Mouse (Mus musculus) CH12.LX (cell line): ENCODE measurements around the gene Chic1.

Experiments
- CTCF ChIP-seq, 2 experiments: IDR thresholded peaks in 1 of 2; conservative IDR thresholded peaks in 1 of 2; 2 replicates each; pipeline ENCODE4 v1.5.1; 2011 to 2012; ENCODE audit warnings: low read depth in 2 of 2, low read length in 2 of 2, improper control_type of control experiment in 1 of 2, inconsistent platforms in 1 of 2, mild to moderate bottlenecking in 1 of 2, moderate library complexity in 1 of 2
- EP300 ChIP-seq: IDR thresholded peaks from 2 replicates; pipeline ENCODE4 v1.6.1; 2011; ENCODE audit warnings: low read length, improper control_type of control experiment
- HCFC1 ChIP-seq: IDR thresholded peaks from 2 replicates; pipeline ENCODE4 v1.6.1; 2012; ENCODE audit warnings: low read depth, mild to moderate bottlenecking, inconsistent platforms, low read length, improper control_type of control experiment
- MAFK ChIP-seq: IDR thresholded peaks from 2 replicates; pipeline ENCODE4 v1.6.1; 2011; ENCODE audit warnings: low read length, improper control_type of control experiment; ENCODE audit not compliant: insufficient replicate concordance
- MAZ ChIP-seq: IDR thresholded peaks from 2 replicates; pipeline ENCODE4 v1.6.1; 2012; ENCODE audit warnings: low read depth, mild to moderate bottlenecking, inconsistent platforms, low read length, improper control_type of control experiment, moderate library complexity
- NELFE ChIP-seq: IDR thresholded peaks from 2 replicates; pipeline ENCODE4 v1.6.1; 2011; ENCODE audit warnings: low read depth, low read length, improper control_type of control experiment
- POLR2A ChIP-seq: IDR thresholded peaks from 2 replicates; pipeline ENCODE4 v1.6.1; 2011; ENCODE audit warnings: low read depth, mild to moderate bottlenecking, improper control_type of control experiment, low read length
- RAD21 ChIP-seq: IDR thresholded peaks from 2 replicates; pipeline ENCODE4 v1.6.1; 2011; ENCODE audit warnings: low read depth, mild to moderate bottlenecking, low read length, improper control_type of control experiment, moderate library complexity
- RCOR1 ChIP-seq: conservative IDR thresholded peaks from 2 replicates; pipeline ENCODE4 v1.6.1; 2012; ENCODE audit warnings: low read depth, mild to moderate bottlenecking, inconsistent platforms, low read length, improper control_type of control experiment
- TCF12 ChIP-seq: IDR thresholded peaks from 2 replicates; pipeline ENCODE4 v1.6.1; 2014; ENCODE audit warnings: low read depth, mild to moderate bottlenecking, inconsistent platforms, low read length, improper control_type of control experiment
- ZKSCAN1 ChIP-seq: IDR thresholded peaks from 2 replicates; pipeline ENCODE4 v1.6.1; 2012; ENCODE audit warnings: low read depth, inconsistent platforms, low read length, improper control_type of control experiment, borderline replicate concordance
- ZNF384 ChIP-seq: IDR thresholded peaks from 2 replicates; pipeline ENCODE4 v1.6.1; 2012; ENCODE audit warnings: low read depth, low read length, improper control_type of control experiment, inconsistent platforms

- TF ChIP-seq CTCF (conservative IDR thresholded peaks at IDR 0.05 in 1 of 2, IDR thresholded peaks at IDR 0.05 in 1 of 2; ENCODE audit: low read depth in 2 of 2, low read length in 2 of 2) (no peak), POLR2A (no peak), RAD21 (no peak), EP300 (no peak), HCFC1 (no peak), MAFK (no peak), NELFE (no peak), ZNF384 (no peak), RCOR1 (no peak), ZKSCAN1 (no peak), MAZ (no peak), TCF12 (no peak)
Measured at GRCm38 (mm10) chrX:103331125-103331858, 25.0 kb upstream of the Chic1 start.
